Mouse (Mus musculus) layer of hippocampus, postnatal 10 days (tissue): ENCODE data around the gene 1700067K01Rik. TPM values are rescaled to one million over a fixed set of nuclear protein-coding genes. Genes with fewer than 3 reads are reported as not detected.

ENCODE experiments used
- DNase-seq, 2 experiments: peaks; one replicate each; pipeline ENCODE4 v3.0.0; 2021; ENCODE audit warnings: low spot score in 2 of 2
- long read RNA-seq: library from polyadenylated mRNA; stranded (forward); transcript quantifications from one replicate; pipeline ENCODE4 v2.0.0, GENCODE M21; 2023
- total RNA-seq, 2 experiments: library from RNA; stranded (reverse); gene quantifications; 2 replicates each; pipeline ENCODE4 v1.2.3; 2021

The 1700067K01Rik gene
- total RNA-seq: under 1 TPM; 0.49 to 0.66 TPM
- long read RNA-seq, partial matches to known transcripts: 0 of 5 reads
- long read RNA-seq, other reads (novel, unspliced or antisense): 5 of 5 reads

DNA sequence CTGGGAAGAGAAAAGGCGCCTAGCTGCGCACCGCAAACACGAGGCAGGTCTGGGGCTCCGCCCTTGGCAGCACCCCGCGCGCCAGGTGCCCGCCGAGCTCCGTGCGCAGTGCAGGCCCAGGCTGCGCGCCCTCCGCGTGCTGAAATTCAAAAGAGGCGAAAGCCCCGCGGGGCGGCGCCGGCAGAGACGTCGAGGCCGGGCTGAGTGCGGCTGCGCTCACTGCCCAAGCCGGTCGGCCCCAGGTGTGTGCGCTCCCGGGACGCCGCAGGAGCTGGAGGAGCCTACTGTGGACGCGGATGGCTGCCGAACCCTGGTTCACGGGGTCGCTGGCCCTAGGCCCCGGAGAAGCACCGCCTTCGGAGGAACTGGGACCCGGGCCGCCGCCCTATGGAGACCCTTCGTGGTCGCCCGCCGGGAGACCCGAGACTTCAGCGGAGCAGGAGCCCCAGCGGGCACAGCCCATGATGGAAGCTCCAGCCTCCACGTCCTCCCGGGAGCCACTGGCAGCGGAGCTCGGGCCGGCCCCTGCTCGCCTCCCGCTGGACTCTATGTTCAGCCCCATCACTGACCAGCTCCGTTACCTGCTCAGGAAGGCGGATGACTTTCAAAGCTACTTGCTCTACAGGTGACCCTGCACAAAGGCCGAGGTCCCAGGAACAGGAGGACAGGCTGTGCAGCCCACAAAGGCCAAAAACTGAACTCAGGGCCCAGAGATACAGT is at the start of gene 1700067K01Rik:
Gene 1700067K01Rik, plus strand, starts transcription at position 222 of the 720 bp plus-strand sequence.
- DNase-seq: no peak

DNA sequence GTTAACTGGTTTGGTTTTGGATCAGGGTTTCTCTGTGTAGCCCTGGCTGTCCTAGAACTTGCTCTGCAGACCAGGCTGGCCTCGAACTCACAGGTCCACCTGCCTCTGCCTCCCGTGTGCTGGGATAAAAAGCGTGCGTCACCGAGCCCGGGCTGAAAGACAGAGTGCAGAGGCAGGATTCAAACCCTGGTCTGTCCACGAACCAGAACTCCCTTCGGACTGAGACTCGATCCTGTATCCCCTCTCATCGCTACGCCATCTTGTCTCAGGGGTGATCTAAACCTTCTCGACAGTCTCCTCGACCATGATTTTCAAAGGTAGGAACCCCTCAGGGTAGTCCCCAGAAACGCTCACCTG is 46.6 kb upstream of the 1700067K01Rik start:
- no peak for DNase-seq

GRCm38 (mm10) chr8:83955106-83955957 is 46.0 kb upstream of the 1700067K01Rik start, which contains the start of the genes Gm10644 and Asf1b:
Gene Gm10644 (minus strand): TSS chr8:83955205.
Gene Asf1b (plus strand): TSS chr8:83955507.
- DNase-seq: peak; percentile 94 to 97

DNA sequence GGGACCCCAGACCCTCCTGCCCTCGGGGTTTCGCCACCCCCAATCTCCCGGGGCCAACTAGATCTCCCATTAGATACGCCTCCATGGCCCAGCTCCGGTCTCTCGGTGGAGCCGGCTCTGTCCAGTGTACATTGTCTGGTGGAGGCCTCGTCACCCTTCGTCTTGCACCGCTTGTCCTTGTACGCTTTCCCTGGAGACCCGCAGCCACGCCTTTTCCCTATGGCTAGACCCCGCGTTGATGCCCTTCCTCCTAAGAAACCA is 45.4 kb upstream of the 1700067K01Rik start:
- DNase-seq: no peak

- DNase-seq: no peak
Observed at GRCm38 (mm10) chr8:83956789-83957188, 44.5 kb upstream of the 1700067K01Rik start.

DNA sequence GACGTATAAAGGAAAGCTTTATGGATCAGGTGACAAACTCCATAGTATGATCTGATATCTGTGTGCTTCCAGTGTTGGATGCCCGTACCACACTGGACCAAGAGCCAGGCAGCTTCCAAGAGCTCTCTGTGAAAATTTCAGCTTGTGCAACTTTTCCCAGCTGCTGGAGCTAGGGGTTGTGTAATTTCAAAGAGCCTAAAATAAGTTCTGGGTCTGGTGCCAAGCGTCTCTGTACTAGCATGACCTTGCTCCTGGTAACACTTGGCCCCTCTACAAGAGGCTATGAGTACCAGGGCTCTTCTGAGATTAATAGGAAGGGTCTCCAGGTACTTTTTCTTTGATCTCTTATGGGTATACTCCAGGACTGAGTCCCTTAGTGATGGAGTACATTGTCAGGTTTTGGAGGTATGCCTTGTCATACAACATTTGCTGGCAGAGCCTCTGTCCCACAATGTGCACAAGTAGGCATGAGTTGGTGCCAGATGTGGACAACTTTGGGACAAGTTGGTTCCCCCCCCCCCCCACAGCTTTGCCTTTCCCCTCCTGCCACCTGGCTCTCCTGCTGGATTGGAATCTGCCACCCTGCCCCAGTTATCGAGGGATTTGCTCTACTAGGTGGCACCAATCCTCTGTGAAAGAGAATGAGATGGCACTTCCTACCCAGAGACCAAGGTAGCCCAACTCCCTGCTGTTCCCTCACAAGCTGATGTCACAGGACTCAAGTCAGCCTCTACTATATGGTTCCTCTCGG is 37.1 kb upstream of the 1700067K01Rik start:
- no peak for DNase-seq

DNA sequence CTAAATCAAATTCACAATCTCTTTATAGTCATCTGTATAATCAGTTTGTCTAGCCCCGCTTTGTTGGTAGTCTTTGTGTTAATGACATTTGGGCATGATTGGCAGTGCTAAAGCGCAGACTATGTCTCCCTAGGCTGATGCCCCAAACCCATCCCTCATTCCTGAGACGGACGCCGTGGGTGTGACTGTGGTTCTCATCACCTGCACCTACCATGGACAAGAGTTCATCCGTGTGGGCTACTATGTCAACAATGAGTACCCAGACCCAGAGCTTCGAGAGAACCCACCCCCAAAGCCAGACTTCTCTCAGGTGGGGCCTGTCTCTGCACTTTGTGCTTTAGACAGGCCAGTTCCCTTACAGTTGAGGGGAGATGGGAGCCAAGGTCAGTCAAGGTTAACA is 33.6 kb upstream of the 1700067K01Rik start:
- DNase-seq: no peak

- no peak for DNase-seq
Observed at GRCm38 (mm10) chr8:83971121-83971520, 30.2 kb upstream of the 1700067K01Rik start.

DNA sequence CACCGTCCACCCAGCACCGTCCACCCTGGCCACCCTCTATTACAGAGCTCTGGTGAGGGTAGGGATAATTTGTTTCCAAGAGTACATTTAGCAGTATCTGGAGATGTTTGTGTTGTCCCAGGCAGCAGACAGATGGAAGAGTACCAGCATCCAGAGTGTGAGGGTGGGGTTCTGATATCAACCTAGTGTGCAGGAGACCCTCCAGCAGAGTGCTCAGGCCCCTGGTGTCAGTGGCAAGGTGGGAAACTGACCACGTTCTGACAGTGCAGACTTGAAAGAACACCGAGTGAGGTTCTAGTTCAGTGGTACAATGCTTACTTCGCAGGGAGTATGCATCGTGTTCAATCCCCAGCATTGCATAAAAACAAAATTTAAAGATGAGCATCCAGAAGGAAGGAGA is 29.6 kb upstream of the 1700067K01Rik start:
- no peak for DNase-seq

GRCm38 (mm10) chr8:83972150-83973120 is 28.9 kb upstream of the 1700067K01Rik start, which contains the start of gene Prkaca:
Gene Prkaca (plus strand): TSS chr8:83972993.
- DNase-seq: peak; percentile 97 to 98

DNA sequence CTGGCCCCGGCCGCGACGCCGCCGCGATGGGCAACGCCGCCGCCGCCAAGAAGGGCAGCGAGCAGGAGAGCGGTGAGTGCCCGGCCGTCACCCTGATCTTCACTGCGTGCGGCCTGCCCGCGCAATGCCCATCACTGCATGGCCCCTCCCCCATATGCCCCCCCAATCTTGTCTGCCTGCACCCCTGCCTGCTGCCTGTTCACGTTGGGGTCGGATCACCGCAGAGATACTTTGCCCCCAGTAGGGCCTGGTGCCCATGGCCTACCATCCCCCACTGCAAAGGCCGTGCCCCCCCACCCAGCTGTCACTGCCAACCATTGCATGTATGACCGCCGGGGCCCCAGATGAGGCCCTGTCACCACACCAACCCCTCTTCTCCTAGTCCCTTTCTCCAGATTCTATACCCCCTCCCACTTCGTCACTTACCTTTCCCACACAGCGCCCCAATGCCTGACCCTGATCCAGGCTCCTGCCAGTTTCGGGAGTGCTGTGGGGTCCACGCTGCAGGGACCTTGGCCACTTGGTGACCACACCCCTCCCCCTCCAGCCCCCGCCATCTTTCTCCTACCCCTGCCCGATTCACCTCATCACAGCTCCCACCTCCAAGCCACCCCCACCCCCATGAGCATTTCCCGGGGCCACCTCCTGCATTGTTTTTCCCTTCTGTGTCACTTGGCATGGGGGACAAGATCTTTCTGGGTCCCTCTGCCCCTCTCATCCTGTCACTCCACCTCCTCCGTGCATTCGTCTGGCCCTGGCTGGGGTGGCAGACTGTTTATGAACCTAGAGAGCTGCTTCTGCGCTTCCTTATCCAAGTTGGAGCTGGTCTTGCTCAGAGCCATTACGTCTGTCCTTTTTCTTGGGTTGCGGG is 27.9 kb upstream of the 1700067K01Rik start:
- peak in 1 of 2 experiments; percentile 51 for DNase-seq

DNA sequence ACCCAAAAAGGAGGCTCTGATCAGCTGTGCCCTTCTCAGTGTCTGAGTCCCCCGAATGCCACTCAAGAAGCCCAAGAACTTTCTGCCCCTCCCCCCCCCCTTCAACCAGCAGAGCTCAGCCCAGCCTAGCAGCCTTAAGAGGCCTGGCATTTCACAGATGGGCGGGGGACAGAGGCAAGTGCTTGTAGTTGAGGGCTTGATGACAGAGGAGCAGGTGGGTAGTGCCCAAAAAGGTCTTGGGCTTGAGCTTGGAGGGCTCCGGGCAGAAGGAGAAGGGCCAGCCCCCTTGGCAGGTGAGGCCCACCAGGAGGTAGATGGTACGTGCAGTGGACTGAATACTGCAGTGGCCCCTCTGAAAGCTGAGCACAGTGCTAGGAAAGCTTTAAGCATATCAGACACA is 26.8 kb upstream of the 1700067K01Rik start:
- no peak for DNase-seq

DNA sequence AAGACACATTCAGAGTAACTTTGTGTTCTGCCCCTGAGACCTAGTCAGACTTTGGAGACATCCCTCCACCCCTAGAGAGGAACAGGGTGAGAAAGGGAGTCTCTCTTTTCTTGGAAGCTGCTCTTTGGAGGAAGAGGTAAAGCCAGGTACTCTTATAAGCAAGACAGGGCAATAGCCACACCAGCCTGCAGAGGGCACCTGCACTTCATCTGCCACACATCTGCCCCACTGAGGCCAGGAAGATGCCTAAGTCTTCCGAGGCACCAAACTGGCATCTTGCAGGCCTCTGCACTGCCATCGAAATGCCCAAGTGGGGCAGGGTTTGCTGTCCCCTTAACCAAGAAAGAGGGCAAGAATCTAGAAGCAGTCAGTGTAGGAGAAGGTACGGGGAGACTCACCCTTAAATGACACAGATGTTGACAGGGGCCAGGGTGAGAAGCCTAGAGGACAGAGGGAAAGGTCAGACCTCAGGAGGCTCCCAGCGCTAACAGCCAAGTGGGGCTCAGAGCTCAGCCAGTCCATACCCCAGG is 25.1 kb upstream of the 1700067K01Rik start:
- DNase-seq: no peak

- peak in 1 of 2 experiments; percentile 28 for DNase-seq
Observed at GRCm38 (mm10) chr8:83976779-83977350, 24.4 kb upstream of the 1700067K01Rik start.

DNA sequence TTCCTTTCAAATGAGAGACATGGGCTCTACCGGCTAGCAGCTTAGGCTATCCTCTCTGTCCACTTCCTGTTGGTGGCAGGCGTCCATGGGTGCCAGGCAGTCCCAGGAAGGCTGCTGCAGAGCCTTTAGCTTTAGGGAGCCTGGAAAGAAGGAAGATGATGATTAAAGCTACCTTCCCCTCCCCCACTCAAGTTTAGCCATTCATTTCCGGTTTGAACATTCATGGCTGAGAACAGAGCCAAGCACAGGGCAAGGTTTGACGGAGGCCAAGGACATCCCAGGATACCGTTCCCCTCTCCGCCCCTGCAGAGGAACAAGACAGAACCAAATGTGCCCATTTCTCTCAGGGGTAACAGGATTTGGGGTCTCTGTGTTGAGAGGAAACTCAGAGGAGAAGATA is 23.7 kb upstream of the 1700067K01Rik start:
- DNase-seq: no peak

DNA sequence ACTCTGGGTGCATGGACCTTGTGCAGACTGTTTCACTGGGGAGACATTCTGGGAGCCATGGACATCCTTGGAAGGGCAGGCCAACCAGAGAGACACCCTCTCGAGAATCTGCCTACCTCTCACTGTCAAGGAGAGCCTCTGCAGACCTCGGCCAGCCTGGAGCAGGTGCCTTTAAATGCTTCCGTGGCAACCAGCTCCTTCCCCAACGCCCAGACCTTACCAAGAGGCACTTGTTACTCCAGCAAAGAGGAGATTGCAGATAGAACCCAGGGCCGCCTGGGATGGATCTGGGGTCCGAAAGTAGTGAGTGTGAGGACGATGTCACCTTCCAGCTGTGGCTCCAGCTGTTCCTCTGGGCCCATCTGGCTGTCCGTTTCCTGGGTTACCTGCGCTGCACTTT is 23.1 kb upstream of the 1700067K01Rik start:
- no peak for DNase-seq

DNA sequence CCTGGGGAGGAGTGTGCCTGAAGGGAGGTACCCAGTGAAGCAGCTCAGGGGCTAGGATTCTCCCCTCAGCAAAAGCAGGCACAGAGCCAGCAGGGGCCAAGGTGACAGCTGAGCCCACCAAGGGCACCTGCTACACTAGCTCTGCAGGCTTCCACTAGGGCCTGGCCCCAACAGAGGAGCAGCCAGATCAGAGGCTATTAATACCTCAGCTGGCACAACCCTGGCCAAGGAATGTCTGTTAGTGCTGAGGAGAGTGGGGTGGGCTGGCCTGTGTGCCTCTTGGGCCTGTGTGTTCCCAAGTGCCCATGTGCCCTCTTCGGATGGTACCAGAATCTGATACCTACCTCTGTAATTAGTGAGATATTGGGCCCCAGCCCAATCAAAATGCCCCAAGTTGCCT is 21.1 kb upstream of the 1700067K01Rik start:
- DNase-seq: no peak

DNA sequence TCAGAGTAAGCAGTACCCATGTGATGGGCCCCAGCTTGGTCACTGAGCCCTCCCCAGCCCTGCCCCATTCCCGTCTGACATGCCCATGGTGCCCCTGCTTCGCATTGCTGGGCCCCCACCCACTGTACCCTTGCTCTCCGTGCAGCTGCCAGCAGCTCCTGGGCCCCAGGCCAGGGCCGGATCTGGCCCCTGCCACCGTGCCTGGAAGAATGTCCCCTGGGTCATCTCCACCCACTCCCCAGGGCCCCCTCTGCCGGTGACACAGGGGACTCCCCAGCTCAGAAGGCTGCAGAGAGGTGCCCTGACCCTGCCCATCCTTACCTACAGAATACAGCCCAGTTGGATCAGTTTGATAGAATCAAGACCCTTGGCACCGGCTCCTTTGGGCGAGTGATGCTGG is 20.5 kb upstream of the 1700067K01Rik start:
- DNase-seq: no peak

DNA sequence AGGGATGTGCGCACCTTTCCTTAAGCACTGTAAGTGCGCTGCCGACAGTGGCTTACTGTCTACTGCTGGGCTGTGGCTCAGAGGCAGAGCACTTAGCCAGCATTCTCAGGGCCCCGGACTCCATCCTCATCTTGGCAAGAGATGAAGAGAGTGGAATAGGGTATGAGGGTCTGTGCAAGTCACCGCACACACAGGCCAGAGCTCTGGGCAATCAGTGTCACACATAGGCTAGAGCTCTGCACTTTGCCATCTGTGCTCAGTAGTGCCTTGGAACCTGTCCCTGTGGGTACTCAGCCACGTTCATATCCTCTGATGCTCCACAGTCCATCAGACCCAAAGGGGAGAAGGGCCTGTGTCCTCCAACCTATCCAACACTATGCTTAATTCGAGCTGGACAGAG is 19.8 kb upstream of the 1700067K01Rik start:
- no peak for DNase-seq
